Comparison of ENCODE assay signal across 14 mouse cellular contexts in the genomic region with DNA sequence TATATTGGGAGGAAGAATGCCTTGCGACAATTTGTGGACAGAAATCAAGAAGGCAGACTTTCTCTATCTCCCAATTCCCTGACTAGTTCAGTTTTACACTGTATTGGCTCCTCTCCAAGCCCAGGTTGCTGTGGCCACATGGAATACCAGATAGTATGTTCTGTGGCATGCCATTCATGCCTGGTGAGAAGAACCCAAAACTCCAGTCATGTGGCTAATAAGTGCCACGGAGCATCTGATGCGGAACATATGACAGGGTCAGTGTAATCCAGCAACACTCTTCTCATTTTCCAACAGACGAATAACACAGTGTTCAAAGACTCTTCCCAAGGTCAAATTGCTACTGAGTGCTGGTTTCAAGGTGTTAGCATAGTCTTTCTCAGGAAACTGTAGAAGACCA.
"Had no signal": no experiment of that assay in that cellular context is flagged by ENCODE, and none has a peak within 500 bp of the region (broad histone marks: within the 10 kb centered on the region; RNA-seq: fewer than 3 reads in every experiment).

No protein-coding gene starts in this region.

- H3K4me2 ChIP-seq: liver, embryonic 13.5 days; midbrain, embryonic 11.5 days had no signal

- H3K9me3 ChIP-seq: liver, embryonic 13.5 days had no signal

- H3K4me1 ChIP-seq: liver, embryonic 13.5 days had no signal

- H3K27me3 ChIP-seq: liver, embryonic 13.5 days had no signal

- H3K36me3 ChIP-seq: liver, embryonic 13.5 days had no signal

- DNase-seq: kidney, postnatal 25 days; layer of hippocampus, adult 9-11 months; liver, embryonic 13.5 days; lung, adult 2 months; lung, postnatal 14 days; lung, postnatal 4 days; midbrain, embryonic 14.5 days; thymus, adult 2 months; thymus, postnatal 14 days; thymus, postnatal 4 days had no signal

- H3K4me3 ChIP-seq: layer of hippocampus, adult 2 months; liver, embryonic 13.5 days had no signal

- H3K27ac ChIP-seq: kidney, postnatal 0 days; layer of hippocampus, adult 2 months; liver, embryonic 13.5 days; stomach, postnatal 0 days had no signal

- H3K9ac ChIP-seq: liver, embryonic 13.5 days had no signal
